Mouse (Mus musculus): ENCODE results near the gene Zfp113. TPM values are rescaled to one million over a fixed set of nuclear protein-coding genes. Genes with fewer than 3 reads are reported as not detected.
A peak's percentile ranks its signal among the peaks of the same experiment; 100 is the strongest.

Zfp113 gene
- 25.3 and 25.8 TPM in 2 replicates for polyA plus RNA-seq (2014; fragmentation: Nextera tagmentation; extraction: Ambion mirVana)

DNA sequence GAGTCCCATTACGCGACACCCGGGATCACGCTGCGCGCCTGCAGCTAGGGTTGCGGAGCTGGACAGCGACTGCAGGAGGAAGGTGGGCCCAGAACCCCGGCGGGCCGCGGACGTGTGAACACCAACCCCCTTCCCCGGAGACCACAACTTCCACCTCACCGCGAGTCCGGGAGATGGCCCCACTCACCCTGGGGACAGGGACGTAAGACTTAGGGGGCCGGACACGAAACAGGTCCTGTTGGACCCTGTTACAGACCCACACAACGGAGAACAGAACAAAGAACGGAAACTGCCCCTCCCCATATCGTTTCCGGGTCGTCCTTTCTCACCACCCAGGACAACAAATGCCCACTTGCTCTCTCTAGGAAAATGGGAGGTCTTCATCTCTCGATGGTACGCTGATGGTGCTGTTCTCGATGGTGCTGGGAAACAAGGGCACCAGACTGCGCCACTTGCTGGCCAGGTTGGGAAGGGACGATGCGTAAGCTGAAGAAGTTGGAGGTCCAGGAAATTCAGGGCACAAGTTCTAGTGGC is at the start of gene Zfp113:
Zfp113 (minus strand) TSS at position 302 of the 534 bp plus-strand sequence.
- peak within 1 kb of the TSS; percentile 81 for H3K4me3 ChIP-seq (ENCODE audit: low read depth, low read length)
- H3K4me2 ChIP-seq (ENCODE audit: low read depth, low read length), result peak within 1 kb of the TSS; percentile 87
- peaks cover 9% of the 10 kb centered on the region; the same call in 1 of the 2 replicates for H3K4me1 ChIP-seq (ENCODE audit: control insufficient read depth, insufficient read depth, low read length)
- H3K36me3 ChIP-seq (ENCODE audit: control insufficient read depth, insufficient read depth, low read length), result peaks cover 15% of the 10 kb centered on the region; the same call in 1 of the 2 replicates
- H3K9ac ChIP-seq (replicated peaks; ENCODE audit: low read depth, low read length), result peak within 1 kb of the TSS; percentile 95
- peak within 1 kb of the TSS; percentile 98 for H3K27ac ChIP-seq (ENCODE audit: low read depth, low read length)
- no peaks in the 10 kb centered on the region for H3K9me3 ChIP-seq (ENCODE audit: control insufficient read depth, low read length)
- ATAC-seq (ENCODE audit: low read depth), result peak; percentile 98
- no peaks in the 10 kb centered on the region for H3K27me3 ChIP-seq (ENCODE audit: control insufficient read depth, insufficient read depth, low read length)
- under 1% methylated on average over 31 of the region's 31 CpGs for WGBS

DNA sequence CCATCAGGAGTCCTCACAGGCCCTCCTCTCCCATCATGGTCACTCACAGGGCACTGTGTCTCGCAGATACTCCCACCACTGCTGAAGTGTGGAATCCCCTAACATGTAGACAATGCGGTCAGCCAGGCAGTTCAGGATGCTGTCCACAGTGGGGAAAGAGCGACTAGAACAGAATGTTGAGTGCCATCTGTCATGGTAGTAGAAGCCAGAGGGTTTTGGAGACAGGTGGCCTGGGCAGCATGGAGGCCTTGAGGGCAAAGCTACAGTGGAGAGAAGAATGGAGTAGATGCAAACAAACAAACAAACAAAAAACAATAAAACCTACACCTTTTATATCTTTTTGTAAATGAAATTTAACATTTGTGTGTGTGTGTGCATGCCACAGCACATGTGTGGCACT is 46.5 kb upstream of the Zfp113 start:
- no peak for ATAC-seq (ENCODE audit: low read depth)
- Histone ChIP-seq H3K9ac (replicated peaks; ENCODE audit: low read depth, low read length) (no peak overlapping the region), H3K4me1 (ENCODE audit: control insufficient read depth, insufficient read depth, low read length) (no peaks in the 10 kb centered on the region), H3K27ac (ENCODE audit: low read depth, low read length) (no peak overlapping the region), H3K4me3 (ENCODE audit: low read depth, low read length) (no peak overlapping the region), H3K9me3 (ENCODE audit: control insufficient read depth, low read length) (no peaks in the 10 kb centered on the region), H3K36me3 (ENCODE audit: control insufficient read depth, insufficient read depth, low read length) (no peaks in the 10 kb centered on the region), H3K4me2 (ENCODE audit: low read depth, low read length) (no peak overlapping the region), H3K27me3 (ENCODE audit: control insufficient read depth, insufficient read depth, low read length) (no peaks in the 10 kb centered on the region)
- 86% methylated on average over 3 of the region's 3 CpGs for WGBS

- Histone ChIP-seq H3K9ac (replicated peaks; ENCODE audit: low read depth, low read length) (no peak overlapping the region), H3K9me3 (ENCODE audit: control insufficient read depth, low read length) (no peaks in the 10 kb centered on the region), H3K36me3 (ENCODE audit: control insufficient read depth, insufficient read depth, low read length) (no peaks in the 10 kb centered on the region), H3K4me1 (ENCODE audit: control insufficient read depth, insufficient read depth, low read length) (peaks cover 7% of the 10 kb centered on the region; the same call in 1 of the 2 replicates), H3K27me3 (ENCODE audit: control insufficient read depth, insufficient read depth, low read length) (no peaks in the 10 kb centered on the region), H3K4me3 (ENCODE audit: low read depth, low read length) (no peak overlapping the region), H3K27ac (ENCODE audit: low read depth, low read length) (no peak overlapping the region), H3K4me2 (ENCODE audit: low read depth, low read length) (no peak overlapping the region)
- ATAC-seq (ENCODE audit: low read depth), result no peak
- 11% methylated on average over 1 of the region's 1 CpGs for WGBS
These were observed 44.0 kb upstream of the Zfp113 start for GRCm38 (mm10) chr5:138199576-138199975.

GRCm38 (mm10) chr5:138195463-138195862 is 39.9 kb upstream of the Zfp113 start:
- peak overlapping the region; percentile 96 for H3K4me2 ChIP-seq (ENCODE audit: low read depth, low read length)
- no peak overlapping the region for H3K27ac ChIP-seq (ENCODE audit: low read depth, low read length)
- 73% methylated on average over 7 of the region's 7 CpGs for WGBS
- ATAC-seq (ENCODE audit: low read depth), result no peak
- peak overlapping the region; percentile 84; the same call in 1 of the 2 replicates for H3K9ac ChIP-seq (replicated peaks; ENCODE audit: low read depth, low read length)
- H3K9me3 ChIP-seq (ENCODE audit: control insufficient read depth, low read length), result no peaks in the 10 kb centered on the region
- H3K27me3 ChIP-seq (ENCODE audit: control insufficient read depth, insufficient read depth, low read length), result no peaks in the 10 kb centered on the region
- no peaks in the 10 kb centered on the region; the same call in 1 of the 2 replicates for H3K36me3 ChIP-seq (ENCODE audit: control insufficient read depth, insufficient read depth, low read length)
- peak overlapping the region; percentile 76 for H3K4me3 ChIP-seq (ENCODE audit: low read depth, low read length)
- peaks cover 7% of the 10 kb centered on the region; the same call in 1 of the 2 replicates for H3K4me1 ChIP-seq (ENCODE audit: control insufficient read depth, insufficient read depth, low read length)

DNA sequence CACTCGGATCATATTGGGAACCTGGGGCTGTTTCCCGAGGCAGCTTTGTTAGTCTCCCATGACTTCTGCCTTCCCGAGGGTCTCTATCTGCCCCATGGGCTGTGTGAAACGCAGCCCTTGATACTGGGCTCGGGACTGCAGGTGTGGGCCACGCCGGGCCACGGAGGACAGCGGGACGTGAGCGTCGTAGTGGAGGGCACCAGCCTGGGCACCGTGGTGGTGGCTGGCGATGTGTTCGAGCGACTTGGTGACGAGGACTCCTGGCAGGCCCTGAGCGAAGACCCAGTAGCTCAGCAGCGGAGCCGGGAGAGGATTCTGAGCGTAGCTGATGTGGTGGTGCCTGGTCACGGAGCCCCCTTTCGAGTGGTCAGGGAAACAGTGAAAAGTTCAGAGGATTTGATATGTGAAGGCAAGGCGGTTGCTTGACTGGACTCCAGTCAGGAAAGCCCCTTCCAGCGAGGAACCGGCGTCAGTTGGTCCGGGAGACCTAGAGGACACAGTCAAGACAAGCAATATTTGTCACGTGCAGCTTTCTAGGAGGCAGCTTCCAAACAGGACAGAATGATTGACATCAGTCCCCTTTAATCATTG is 39.3 kb upstream of the Zfp113 start:
- 1% methylated on average over 29 of the region's 29 CpGs for WGBS
- Histone ChIP-seq H3K4me1 (ENCODE audit: control insufficient read depth, insufficient read depth, low read length) (peaks cover 7% of the 10 kb centered on the region; the same call in 1 of the 2 replicates), H3K4me3 (ENCODE audit: low read depth, low read length) (peak overlapping the region; percentile 76), H3K9me3 (ENCODE audit: control insufficient read depth, low read length) (no peaks in the 10 kb centered on the region), H3K4me2 (ENCODE audit: low read depth, low read length) (peak overlapping the region; percentile 96), H3K27me3 (ENCODE audit: control insufficient read depth, insufficient read depth, low read length) (no peaks in the 10 kb centered on the region), H3K36me3 (ENCODE audit: control insufficient read depth, insufficient read depth, low read length) (no peaks in the 10 kb centered on the region; the same call in 1 of the 2 replicates), H3K27ac (ENCODE audit: low read depth, low read length) (peak overlapping the region; percentile 90), H3K9ac (replicated peaks; ENCODE audit: low read depth, low read length) (peak overlapping the region; percentile 84)
- ATAC-seq (ENCODE audit: low read depth), result peak; percentile 74

- Histone ChIP-seq H3K4me3 (ENCODE audit: low read depth, low read length) (peak within 1 kb of the TSS; percentile 76), H3K9me3 (ENCODE audit: control insufficient read depth, low read length) (no peaks in the 10 kb centered on the region), H3K27ac (ENCODE audit: low read depth, low read length) (peak within 1 kb of the TSS; percentile 90), H3K9ac (replicated peaks; ENCODE audit: low read depth, low read length) (peak within 1 kb of the TSS; percentile 84), H3K4me1 (ENCODE audit: control insufficient read depth, insufficient read depth, low read length) (peaks cover 7% of the 10 kb centered on the region; the same call in 1 of the 2 replicates), H3K4me2 (ENCODE audit: low read depth, low read length) (peak within 1 kb of the TSS; percentile 96), H3K36me3 (ENCODE audit: control insufficient read depth, insufficient read depth, low read length) (no peaks in the 10 kb centered on the region; the same call in 1 of the 2 replicates), H3K27me3 (ENCODE audit: control insufficient read depth, insufficient read depth, low read length) (no peaks in the 10 kb centered on the region)
- ATAC-seq (ENCODE audit: low read depth), result peak; percentile 88
- WGBS, result 7% methylated on average over 54 of the region's 54 CpGs
These were observed 38.5 kb upstream of the Zfp113 start, which contains the start of gene Mblac1 for GRCm38 (mm10) chr5:138193771-138194727. Gene Mblac1, plus strand, starts transcription at chr5:138194314.

GRCm38 (mm10) chr5:138187661-138188306 is 32.2 kb upstream of the Zfp113 start:
- H3K27me3 ChIP-seq (ENCODE audit: control insufficient read depth, insufficient read depth, low read length), result no peaks in the 10 kb centered on the region
- H3K4me1 ChIP-seq (ENCODE audit: control insufficient read depth, insufficient read depth, low read length), result peaks cover 10% of the 10 kb centered on the region
- H3K27ac ChIP-seq (ENCODE audit: low read depth, low read length), result peak overlapping the region; percentile 55
- peak; percentile 81 for ATAC-seq (ENCODE audit: low read depth)
- under 1% methylated on average over 10 of the region's 10 CpGs for WGBS
- H3K4me3 ChIP-seq (ENCODE audit: low read depth, low read length), result peak overlapping the region; percentile 49
- peaks cover 16% of the 10 kb centered on the region; the same call in 1 of the 2 replicates for H3K36me3 ChIP-seq (ENCODE audit: control insufficient read depth, insufficient read depth, low read length)
- H3K9me3 ChIP-seq (ENCODE audit: control insufficient read depth, low read length), result no peaks in the 10 kb centered on the region
- H3K4me2 ChIP-seq (ENCODE audit: low read depth, low read length), result peak overlapping the region; percentile 86
- H3K9ac ChIP-seq (replicated peaks; ENCODE audit: low read depth, low read length), result peak overlapping the region; percentile 44

- peak within 1 kb of the TSS; percentile 49 for H3K4me3 ChIP-seq (ENCODE audit: low read depth, low read length)
- ATAC-seq (ENCODE audit: low read depth), result peak; percentile 83
- peak within 1 kb of the TSS; percentile 74 for H3K9ac ChIP-seq (replicated peaks; ENCODE audit: low read depth, low read length)
- WGBS, result under 1% methylated on average over 31 of the region's 31 CpGs
- no peaks in the 10 kb centered on the region for H3K9me3 ChIP-seq (ENCODE audit: control insufficient read depth, low read length)
- peaks cover 10% of the 10 kb centered on the region for H3K4me1 ChIP-seq (ENCODE audit: control insufficient read depth, insufficient read depth, low read length)
- H3K36me3 ChIP-seq (ENCODE audit: control insufficient read depth, insufficient read depth, low read length), result peaks cover 22% of the 10 kb centered on the region
- H3K27me3 ChIP-seq (ENCODE audit: control insufficient read depth, insufficient read depth, low read length), result no peaks in the 10 kb centered on the region
- peak within 1 kb of the TSS; percentile 64 for H3K27ac ChIP-seq (ENCODE audit: low read depth, low read length)
- H3K4me2 ChIP-seq (ENCODE audit: low read depth, low read length), result peak within 1 kb of the TSS; percentile 86
These were observed 31.6 kb upstream of the Zfp113 start, which contains the start of the genes Taf6 and Cnpy4 for GRCm38 (mm10) chr5:138186950-138187638. Gene Taf6, minus strand, starts transcription at chr5:138187451. Gene Cnpy4, plus strand, starts transcription at chr5:138187485.
